Mouse (Mus musculus): Measurements from ENCODE around the gene Ssbp4. TPM values are rescaled to one million over a fixed set of nuclear protein-coding genes. Genes with fewer than 3 reads are reported as not detected.

Gene Ssbp4
- total RNA-seq, 1 experiment, result 85.5 TPM

DNA sequence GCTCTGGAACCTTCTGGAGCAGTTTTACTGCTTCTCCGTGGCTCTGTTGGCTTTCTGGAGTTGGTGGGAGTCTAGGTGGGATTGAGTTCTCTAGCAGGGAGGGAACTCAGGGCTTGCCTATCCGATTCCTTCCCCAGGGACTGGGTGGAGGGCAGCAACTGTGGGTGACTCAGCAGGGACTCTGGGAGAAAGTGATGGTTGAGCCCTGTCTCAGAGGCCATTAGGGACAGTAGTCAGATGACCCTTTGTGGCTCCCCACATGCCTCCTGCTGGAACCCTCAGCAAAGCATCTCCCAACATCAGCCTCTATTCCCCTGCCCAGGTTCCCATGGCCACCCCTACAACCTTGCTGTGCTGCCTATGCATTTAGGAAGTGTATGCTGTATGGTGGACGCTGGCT, 34.3 kb upstream of the Ssbp4 start:
- H3K36me3 ChIP-seq (ENCODE audit: control insufficient read depth, insufficient read depth, low read length, poor library complexity, severe bottlenecking), result no peaks in the 10 kb centered on the region
- DNase-seq (ENCODE audit: low read depth, low spot score), result no peak
- H3K9me3 ChIP-seq (ENCODE audit: control insufficient read depth, insufficient read depth, low read depth, low read length), result no peaks in the 10 kb centered on the region
- peaks cover 20 to 39% of the 10 kb centered on the region in 2 experiments for H3K4me1 ChIP-seq (ENCODE audit: control insufficient read depth in 2 of 2, insufficient read depth in 2 of 2, low read length in 2 of 2, poor library complexity in 1 of 2)
- H3K4me3 ChIP-seq (ENCODE audit: insufficient read depth in 1 of 2, low read depth in 1 of 2, low read length in 2 of 2, poor library complexity in 1 of 2, severe bottlenecking in 1 of 2), result no peak overlapping the region
- H3K9ac ChIP-seq (ENCODE audit: insufficient read depth, low read depth, low read length, poor library complexity, severe bottlenecking), result no peak overlapping the region
- TF ChIP-seq HCFC1 (IDR thresholded peaks at IDR 0.05; ENCODE audit: borderline replicate concordance, insufficient read depth, low read length) (no peak), ZNF384 (IDR thresholded peaks at IDR 0.05; ENCODE audit: low read depth, low read length) (no peak), ZC3H11A (IDR thresholded peaks at IDR 0.05; ENCODE audit: borderline replicate concordance, low read depth, low read length) (no peak), MAFK (IDR thresholded peaks at IDR 0.05; ENCODE audit: insufficient read depth, low read depth, low read length) (no peak), CHD2 (IDR thresholded peaks at IDR 0.05; ENCODE audit: low read depth, low read length) (no peak)
- in situ Hi-C loops (cut with MboI; ENCODE audit: low sequenced_read_pairs in 2 of 2, unreplicated experiment in 2 of 2), result no loop called here
- no peak overlapping the region for H3K27ac ChIP-seq (ENCODE audit: insufficient read depth, low read depth, low read length, poor library complexity, severe bottlenecking)

DNA sequence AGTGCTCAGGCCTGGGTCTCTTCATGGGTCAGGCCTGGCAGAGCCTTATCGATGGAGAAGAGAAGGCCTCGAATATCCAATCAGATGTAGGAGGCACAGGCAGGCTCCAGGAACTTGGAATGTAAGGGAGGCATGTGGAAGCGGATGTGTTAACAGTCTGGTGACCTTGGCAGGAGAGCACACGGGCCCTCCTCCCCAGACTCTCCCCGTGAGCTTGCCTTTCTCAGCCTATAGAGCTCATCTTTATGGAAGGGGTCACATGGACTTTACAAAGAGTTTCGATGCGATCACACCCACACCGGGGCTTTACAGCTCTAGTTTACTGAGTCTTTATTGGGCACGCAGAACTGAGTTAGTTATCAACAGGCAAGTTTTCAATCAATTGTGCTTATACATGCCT, 30.1 kb upstream of the Ssbp4 start:
- no peaks in the 10 kb centered on the region for H3K9me3 ChIP-seq (ENCODE audit: control insufficient read depth, insufficient read depth, low read depth, low read length)
- no peaks in the 10 kb centered on the region for H3K36me3 ChIP-seq (ENCODE audit: control insufficient read depth, insufficient read depth, low read length, poor library complexity, severe bottlenecking)
- no peak overlapping the region for H3K4me3 ChIP-seq (ENCODE audit: insufficient read depth in 1 of 2, low read depth in 1 of 2, low read length in 2 of 2, poor library complexity in 1 of 2, severe bottlenecking in 1 of 2)
- in situ Hi-C loops (cut with MboI; ENCODE audit: low sequenced_read_pairs in 2 of 2, unreplicated experiment in 2 of 2), result no loop called here
- no peak overlapping the region for H3K27ac ChIP-seq (ENCODE audit: insufficient read depth, low read depth, low read length, poor library complexity, severe bottlenecking)
- no peak for TF ChIP-seq ZC3H11A (IDR thresholded peaks at IDR 0.05; ENCODE audit: borderline replicate concordance, low read depth, low read length)
- H3K4me1 ChIP-seq (ENCODE audit: control insufficient read depth in 2 of 2, insufficient read depth in 2 of 2, low read length in 2 of 2, poor library complexity in 1 of 2), result peaks cover 13 to 23% of the 10 kb centered on the region in 2 experiments
- DNase-seq (ENCODE audit: low read depth, low spot score), result no peak
- no peak overlapping the region for H3K9ac ChIP-seq (ENCODE audit: insufficient read depth, low read depth, low read length, poor library complexity, severe bottlenecking)

DNA sequence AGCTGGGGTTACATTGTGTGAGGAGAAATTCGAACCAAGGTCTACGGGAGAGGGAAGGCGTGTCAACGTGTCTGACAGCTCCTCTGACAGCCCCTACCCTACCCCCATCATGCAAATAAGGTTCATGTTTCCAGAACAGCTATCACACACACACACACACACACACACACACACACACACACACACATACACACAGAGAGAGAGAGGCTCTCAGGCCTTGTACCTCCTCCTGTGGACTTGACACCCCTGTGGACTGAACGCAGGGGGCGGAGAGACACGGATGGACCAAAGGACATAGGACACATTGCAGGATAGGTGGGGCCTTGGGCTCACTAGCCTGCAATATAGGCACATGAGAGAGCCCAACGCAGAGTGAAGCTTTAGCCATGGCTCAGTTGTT, 28.2 kb upstream of the Ssbp4 start:
- in situ Hi-C loops (cut with MboI; ENCODE audit: low sequenced_read_pairs in 2 of 2, unreplicated experiment in 2 of 2), result no loop called here
- Histone ChIP-seq H3K4me1 (ENCODE audit: control insufficient read depth in 2 of 2, insufficient read depth in 2 of 2, low read length in 2 of 2, poor library complexity in 1 of 2) (peaks cover 13 to 25% of the 10 kb centered on the region in 2 experiments), H3K4me3 (ENCODE audit: insufficient read depth in 1 of 2, low read depth in 1 of 2, low read length in 2 of 2, poor library complexity in 1 of 2, severe bottlenecking in 1 of 2) (no peak overlapping the region), H3K9me3 (ENCODE audit: control insufficient read depth, insufficient read depth, low read depth, low read length) (no peaks in the 10 kb centered on the region), H3K27ac (ENCODE audit: insufficient read depth, low read depth, low read length, poor library complexity, severe bottlenecking) (no peak overlapping the region), H3K36me3 (ENCODE audit: control insufficient read depth, insufficient read depth, low read length, poor library complexity, severe bottlenecking) (no peaks in the 10 kb centered on the region), H3K9ac (ENCODE audit: insufficient read depth, low read depth, low read length, poor library complexity, severe bottlenecking) (no peak overlapping the region)
- TF ChIP-seq ZC3H11A (IDR thresholded peaks at IDR 0.05; ENCODE audit: borderline replicate concordance, low read depth, low read length) (no peak), CHD2 (IDR thresholded peaks at IDR 0.05; ENCODE audit: low read depth, low read length) (no peak), ZNF384 (IDR thresholded peaks at IDR 0.05; ENCODE audit: low read depth, low read length) (no peak), HCFC1 (IDR thresholded peaks at IDR 0.05; ENCODE audit: borderline replicate concordance, insufficient read depth, low read length) (no peak), MAFK (IDR thresholded peaks at IDR 0.05; ENCODE audit: insufficient read depth, low read depth, low read length) (no peak)
- DNase-seq (ENCODE audit: low read depth, low spot score), result no peak

DNA sequence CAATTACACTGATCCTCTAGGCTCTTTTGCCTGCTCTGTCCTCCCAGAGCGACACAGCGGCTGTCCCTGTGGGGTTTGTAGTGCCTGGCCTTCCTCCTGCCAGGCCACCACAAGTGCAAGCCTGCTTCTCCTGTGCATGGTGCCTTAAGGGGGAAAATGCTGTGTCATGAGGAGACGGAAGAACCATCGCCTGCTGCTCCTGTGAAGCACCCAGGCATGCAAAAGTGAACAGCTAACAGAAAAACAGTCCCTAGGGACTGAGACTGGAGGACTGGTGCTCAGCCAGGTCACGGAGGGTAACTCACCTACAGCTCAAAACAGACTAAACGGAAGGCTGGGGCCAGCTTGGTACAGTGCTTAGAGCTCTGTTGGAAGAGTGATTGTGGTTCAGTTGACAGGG, 26.9 kb upstream of the Ssbp4 start:
- Histone ChIP-seq H3K9me3 (ENCODE audit: control insufficient read depth, insufficient read depth, low read depth, low read length) (no peaks in the 10 kb centered on the region), H3K4me1 (ENCODE audit: control insufficient read depth in 2 of 2, insufficient read depth in 2 of 2, low read length in 2 of 2, poor library complexity in 1 of 2) (peaks cover 13 to 27% of the 10 kb centered on the region in 2 experiments), H3K27ac (ENCODE audit: insufficient read depth, low read depth, low read length, poor library complexity, severe bottlenecking) (no peak overlapping the region; the same call in 1 of the 2 replicates), H3K9ac (ENCODE audit: insufficient read depth, low read depth, low read length, poor library complexity, severe bottlenecking) (no peak overlapping the region), H3K36me3 (ENCODE audit: control insufficient read depth, insufficient read depth, low read length, poor library complexity, severe bottlenecking) (no peaks in the 10 kb centered on the region), H3K4me3 (ENCODE audit: insufficient read depth in 1 of 2, low read depth in 1 of 2, low read length in 2 of 2, poor library complexity in 1 of 2, severe bottlenecking in 1 of 2) (no peak overlapping the region)
- no peak for DNase-seq (ENCODE audit: low read depth, low spot score)
- TF ChIP-seq ZNF384 (IDR thresholded peaks at IDR 0.05; ENCODE audit: low read depth, low read length), result no peak
- no peak for TF ChIP-seq MAFK (IDR thresholded peaks at IDR 0.05; ENCODE audit: insufficient read depth, low read depth, low read length)
- TF ChIP-seq HCFC1 (IDR thresholded peaks at IDR 0.05; ENCODE audit: borderline replicate concordance, insufficient read depth, low read length), result no peak
- no peak for TF ChIP-seq ZC3H11A (IDR thresholded peaks at IDR 0.05; ENCODE audit: borderline replicate concordance, low read depth, low read length)
- no peak for TF ChIP-seq CHD2 (IDR thresholded peaks at IDR 0.05; ENCODE audit: low read depth, low read length)
- in situ Hi-C loops (cut with MboI; ENCODE audit: low sequenced_read_pairs in 2 of 2, unreplicated experiment in 2 of 2), result no loop called here

DNA sequence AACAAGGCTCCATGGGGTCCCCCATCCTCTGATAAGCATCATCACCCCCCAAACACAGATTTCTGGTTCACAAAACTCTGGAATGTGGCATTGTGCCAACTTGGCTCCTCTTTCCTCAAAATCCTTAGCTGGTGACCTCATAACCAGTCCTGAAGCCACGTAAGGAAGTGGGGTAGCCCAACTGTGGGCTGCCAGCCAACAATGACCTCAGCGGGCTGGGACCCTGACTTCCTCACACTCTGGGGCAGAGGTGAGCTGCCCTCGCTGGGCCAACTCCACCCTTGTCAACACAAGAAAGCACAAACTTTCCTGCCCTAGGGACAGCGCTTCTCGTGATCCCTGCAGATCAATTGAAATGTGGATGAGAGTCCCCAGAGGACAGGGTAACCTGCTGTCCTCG, 25.4 kb upstream of the Ssbp4 start:
- TF ChIP-seq ZC3H11A (IDR thresholded peaks at IDR 0.05; ENCODE audit: borderline replicate concordance, low read depth, low read length), result no peak
- no peak for TF ChIP-seq CHD2 (IDR thresholded peaks at IDR 0.05; ENCODE audit: low read depth, low read length)
- no peak for TF ChIP-seq HCFC1 (IDR thresholded peaks at IDR 0.05; ENCODE audit: borderline replicate concordance, insufficient read depth, low read length)
- TF ChIP-seq MAFK (IDR thresholded peaks at IDR 0.05; ENCODE audit: insufficient read depth, low read depth, low read length), result no peak
- TF ChIP-seq ZNF384 (IDR thresholded peaks at IDR 0.05; ENCODE audit: low read depth, low read length), result no peak
- Histone ChIP-seq H3K4me1 (ENCODE audit: control insufficient read depth in 2 of 2, insufficient read depth in 2 of 2, low read length in 2 of 2, poor library complexity in 1 of 2) (peaks cover 12 to 25% of the 10 kb centered on the region in 2 experiments), H3K9me3 (ENCODE audit: control insufficient read depth, insufficient read depth, low read depth, low read length) (no peaks in the 10 kb centered on the region), H3K27ac (ENCODE audit: insufficient read depth, low read depth, low read length, poor library complexity, severe bottlenecking) (no peak overlapping the region), H3K4me3 (ENCODE audit: insufficient read depth in 1 of 2, low read depth in 1 of 2, low read length in 2 of 2, poor library complexity in 1 of 2, severe bottlenecking in 1 of 2) (no peak overlapping the region), H3K36me3 (ENCODE audit: control insufficient read depth, insufficient read depth, low read length, poor library complexity, severe bottlenecking) (no peaks in the 10 kb centered on the region; the same call in 1 of the 2 replicates), H3K9ac (ENCODE audit: insufficient read depth, low read depth, low read length, poor library complexity, severe bottlenecking) (no peak overlapping the region)
- in situ Hi-C loops (cut with MboI; ENCODE audit: low sequenced_read_pairs in 2 of 2, unreplicated experiment in 2 of 2), result no loop called here
- DNase-seq (ENCODE audit: low read depth, low spot score), result no peak

All from ES-E14 (cell line).